Mouse (Mus musculus) lung, embryonic 14.5 days (tissue): ENCODE measurements around the gene Pomgnt1. TPM values are rescaled to one million over a fixed set of nuclear protein-coding genes. Genes with fewer than 3 reads are reported as not detected.

Experiments
- ATAC-seq: fragments of 200-750 bp; cut with Nextera tagmentation; 2 replicates; pipeline ENCODE4 v1.8.0; 2017; ENCODE audit warnings: mild to moderate bottlenecking, moderate TSS enrichment, moderate library complexity; ENCODE audit not compliant: insufficient read depth
- DNase-seq: peaks from one replicate; pipeline ENCODE4 v3.0.0-alpha.2; 2015
- H3K27ac ChIP-seq: fragments of 300-500 bp; sonication (generic); 2 replicates; pipeline ENCODE4 v1.5.1; 2014; ENCODE audit warnings: low read depth, mild to moderate bottlenecking, moderate library complexity
- H3K27me3 ChIP-seq: fragments of 300-500 bp; sonication (generic); 2 replicates; pipeline ENCODE4 v1.6.1; 2014; ENCODE audit warnings: low read length, control low read depth; ENCODE audit not compliant: insufficient read depth
- H3K36me3 ChIP-seq: fragments of 300-500 bp; sonication (generic); 2 replicates; pipeline ENCODE4 v1.6.1; 2014; ENCODE audit warnings: control low read depth; ENCODE audit not compliant: insufficient read depth
- H3K4me1 ChIP-seq: fragments of 300-500 bp; sonication (generic); 2 replicates; pipeline ENCODE4 v1.6.1; 2014; ENCODE audit warnings: antibody characterized with exemption, control low read depth; ENCODE audit not compliant: insufficient read depth
- H3K4me2 ChIP-seq: fragments of 300-500 bp; sonication (generic); 2 replicates; pipeline ENCODE4 v1.6.1; 2014; ENCODE audit warnings: mild to moderate bottlenecking
- H3K4me3 ChIP-seq: fragments of 300-500 bp; sonication (generic); 2 replicates; pipeline ENCODE4 v1.5.1; 2014; ENCODE audit warnings: low read depth, low read length
- H3K9ac ChIP-seq: fragments of 300-500 bp; sonication (generic); 2 replicates; pipeline ENCODE4 v1.6.1; 2014
- H3K9me3 ChIP-seq: fragments of 300-500 bp; sonication (generic); 2 replicates; pipeline ENCODE4 v1.6.1; 2016; ENCODE audit warnings: low read depth, low read length, control low read depth
- CTCF ChIP-seq: IDR thresholded peaks from 2 replicates; pipeline ENCODE4 v1.5.1; 2016; ENCODE audit warnings: antibody characterized with exemption, low read depth
- WGBS: fragments of 180-500 bp; shearing (Covaris S2); extraction: QIAGEN DNeasy Blood & Tissue Kit; methylation state at CpG from one replicate; pipeline ENCODE4 v1.1.7; 2014; 5-methylcytosine and 5-hydroxymethylcytosine counted together
- polyA plus RNA-seq: library from polyadenylated mRNA; unstranded; fragments of >200 nt; fragmentation: Nextera tagmentation; extraction: Ambion mirVana; gene quantifications from 2 replicates; pipeline ENCODE4 v1.2.1, GENCODE M21; 2014

Pomgnt1 gene
- polyA plus RNA-seq, 1 experiment from 2014 or later = 66.5 TPM

DNA sequence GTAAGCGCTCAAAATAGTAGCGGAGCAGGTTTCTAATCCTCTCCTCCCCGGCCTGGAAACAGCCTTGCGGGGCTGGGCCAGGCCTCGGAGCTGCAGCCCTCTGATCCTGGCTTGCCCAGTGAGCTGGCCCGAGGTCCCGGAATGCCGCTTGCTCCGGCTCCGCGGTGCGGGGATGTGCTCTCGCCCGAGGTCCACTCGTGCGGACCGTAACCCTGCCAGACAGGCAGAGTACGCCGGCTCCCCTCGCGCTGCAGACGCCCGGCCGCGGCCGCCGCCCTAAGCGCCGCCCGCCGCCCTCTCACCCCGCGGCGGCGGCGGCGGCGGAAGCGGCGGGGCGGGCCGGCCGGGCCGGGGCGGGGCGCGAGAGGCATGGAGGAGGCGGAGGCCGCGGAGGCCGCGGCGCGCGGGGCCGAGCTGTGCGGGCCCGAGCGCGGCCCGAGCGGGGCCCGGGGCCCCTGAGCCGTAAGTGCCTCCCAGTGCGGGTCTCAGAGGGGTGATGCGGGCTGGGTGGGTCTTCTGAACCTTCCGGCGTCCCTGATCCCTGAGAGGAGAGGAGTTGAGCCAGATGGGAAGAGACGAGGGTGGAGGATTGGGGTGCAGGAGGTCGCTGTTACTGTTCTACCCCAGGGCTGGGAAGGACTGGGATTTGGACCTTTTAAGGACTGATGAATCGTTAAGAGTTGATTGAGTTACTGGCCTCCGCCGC, 26.7 kb downstream of the Pomgnt1 start:
- H3K4me1 ChIP-seq = no peaks in the 10 kb centered on the region
- no peak for TF ChIP-seq CTCF
- H3K27ac ChIP-seq = peak overlapping the region; percentile 88
- ATAC-seq = peak; percentile 94
- peak overlapping the region; percentile 80 for H3K4me3 ChIP-seq
- H3K4me2 ChIP-seq = peak overlapping the region; percentile 88
- H3K27me3 ChIP-seq = no peaks in the 10 kb centered on the region
- peak; percentile 84 for DNase-seq
- H3K9me3 ChIP-seq = no peaks in the 10 kb centered on the region
- under 1% methylated on average over 73 of the region's 73 CpGs for WGBS
- H3K36me3 ChIP-seq = peaks cover 36% of the 10 kb centered on the region
- H3K9ac ChIP-seq = peak overlapping the region; percentile 95

- no peak for TF ChIP-seq CTCF
- Histone ChIP-seq H3K36me3 (peaks cover 41% of the 10 kb centered on the region), H3K4me3 (peak overlapping the region; percentile 80), H3K27ac (peak overlapping the region; percentile 88), H3K9ac (peak overlapping the region; percentile 95), H3K4me2 (peak overlapping the region; percentile 88), H3K27me3 (no peaks in the 10 kb centered on the region), H3K9me3 (no peaks in the 10 kb centered on the region), H3K4me1 (no peaks in the 10 kb centered on the region)
- ATAC-seq = peak; percentile 37
- DNase-seq = no peak
- 9% methylated on average over 4 of the region's 4 CpGs for WGBS
Measured at GRCm38 (mm10) chr4:116150862-116151221, 27.2 kb downstream of the Pomgnt1 start.

GRCm38 (mm10) chr4:116151238-116151637, 27.6 kb downstream of the Pomgnt1 start, which contains the start of gene Lurap1:
Lurap1 (minus strand) TSS chr4:116151338.
- Histone ChIP-seq H3K27ac (peak within 1 kb of the TSS; percentile 88), H3K4me1 (no peaks in the 10 kb centered on the region), H3K27me3 (no peaks in the 10 kb centered on the region), H3K36me3 (peaks cover 45% of the 10 kb centered on the region), H3K9me3 (no peaks in the 10 kb centered on the region), H3K4me3 (peak within 1 kb of the TSS; percentile 80), H3K4me2 (peak within 1 kb of the TSS; percentile 88), H3K9ac (peak within 1 kb of the TSS; percentile 95)
- TF ChIP-seq CTCF = no peak
- no peak for ATAC-seq
- DNase-seq = no peak
- 62% methylated on average over 6 of the region's 6 CpGs for WGBS

DNA sequence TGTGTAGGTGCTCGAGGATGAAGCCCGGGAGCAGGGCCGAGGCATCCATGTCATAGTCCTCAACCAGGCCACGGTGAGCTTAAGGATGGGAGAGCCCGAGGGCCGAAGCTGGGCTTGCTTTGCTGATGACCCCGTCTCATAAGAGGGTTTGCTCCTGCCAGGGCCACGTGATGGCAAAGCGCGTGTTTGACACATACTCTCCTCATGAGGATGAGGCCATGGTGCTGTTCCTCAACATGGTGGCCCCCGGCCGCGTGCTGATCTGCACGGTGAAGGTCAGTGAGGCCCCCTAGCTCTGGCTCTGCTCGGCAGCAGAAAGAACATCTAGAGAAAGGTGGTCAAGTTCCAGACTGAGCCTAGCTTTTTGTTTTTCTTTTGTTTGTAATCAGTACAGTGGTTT, 29.1 kb downstream of the Pomgnt1 start:
- no peak for TF ChIP-seq CTCF
- no peak overlapping the region for H3K9ac ChIP-seq
- DNase-seq (no peak), ATAC-seq (no peak)
- H3K4me3 ChIP-seq = no peak overlapping the region
- H3K4me2 ChIP-seq = no peak overlapping the region
- H3K27me3 ChIP-seq = no peaks in the 10 kb centered on the region
- H3K27ac ChIP-seq = no peak overlapping the region
- H3K4me1 ChIP-seq = no peaks in the 10 kb centered on the region
- 92% methylated on average over 15 of the region's 15 CpGs for WGBS
- H3K9me3 ChIP-seq = no peaks in the 10 kb centered on the region
- peaks cover 60% of the 10 kb centered on the region for H3K36me3 ChIP-seq

- H3K4me2 ChIP-seq = no peak overlapping the region
- H3K27ac ChIP-seq = no peak overlapping the region
- H3K4me1 ChIP-seq = no peaks in the 10 kb centered on the region
- no peak overlapping the region for H3K4me3 ChIP-seq
- DNase-seq (no peak), ATAC-seq (no peak)
- no peaks in the 10 kb centered on the region for H3K9me3 ChIP-seq
- no peak overlapping the region for H3K9ac ChIP-seq
- 87% methylated on average over 2 of the region's 2 CpGs for WGBS
- no peak for TF ChIP-seq CTCF
- H3K36me3 ChIP-seq = peaks cover 72% of the 10 kb centered on the region
- no peaks in the 10 kb centered on the region for H3K27me3 ChIP-seq
Measured at GRCm38 (mm10) chr4:116157882-116158281, 34.2 kb downstream of the Pomgnt1 start.

DNA sequence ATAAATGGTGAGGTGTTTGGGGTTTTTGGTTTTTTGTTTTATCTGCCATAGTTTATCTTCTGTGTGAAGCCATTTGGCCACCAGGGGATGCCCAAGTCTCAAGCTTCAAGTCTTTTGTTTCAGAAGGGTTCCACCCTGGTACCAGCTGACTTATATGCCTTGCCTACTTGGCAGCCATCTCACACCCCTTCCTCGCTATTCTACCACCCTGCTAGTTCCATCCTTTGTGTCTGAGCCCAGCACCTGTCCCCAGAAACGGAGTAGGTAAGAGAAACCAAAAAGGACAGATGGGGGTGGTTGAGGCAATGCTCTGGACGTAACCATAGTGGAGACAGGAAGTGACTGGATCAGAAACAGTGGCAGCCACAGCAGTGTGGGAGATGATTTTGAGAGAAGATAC, 36.3 kb downstream of the Pomgnt1 start:
- no peak overlapping the region for H3K27ac ChIP-seq
- H3K4me3 ChIP-seq = no peak overlapping the region
- H3K4me1 ChIP-seq = no peaks in the 10 kb centered on the region
- no peak overlapping the region for H3K9ac ChIP-seq
- ATAC-seq (no peak), DNase-seq (peak; percentile 70)
- H3K27me3 ChIP-seq = no peaks in the 10 kb centered on the region
- H3K4me2 ChIP-seq = no peak overlapping the region
- 64% methylated on average over 3 of the region's 3 CpGs for WGBS
- peak; percentile 72 for TF ChIP-seq CTCF
- H3K9me3 ChIP-seq = no peaks in the 10 kb centered on the region
- peaks cover 52% of the 10 kb centered on the region for H3K36me3 ChIP-seq

- Histone ChIP-seq H3K9ac (no peak overlapping the region), H3K27ac (0 out of 2 replicates have a peak overlapping the region, but pooled peaks have one; percentile 30), H3K4me1 (0 out of 2 replicates have a peak, but pooled peaks cover 3% of the 10 kb centered on the region), H3K4me2 (no peak overlapping the region), H3K27me3 (no peaks in the 10 kb centered on the region), H3K36me3 (peaks cover 43% of the 10 kb centered on the region), H3K9me3 (no peaks in the 10 kb centered on the region), H3K4me3 (no peak overlapping the region)
- ATAC-seq = no peak
- 66% methylated on average over 3 of the region's 3 CpGs for WGBS
- DNase-seq = no peak
- TF ChIP-seq CTCF = no peak
Measured at GRCm38 (mm10) chr4:116160769-116161168, 37.1 kb downstream of the Pomgnt1 start.
